Mouse (Mus musculus) E14TG2a.4 (cell line): ENCODE measurements around the gene Stpg3.

Experiments used
- CTCF ChIP-seq: conservative IDR thresholded peaks from 2 replicates; pipeline ENCODE4 v1.5.1; 2014; ENCODE audit warnings: low read length
- NANOG ChIP-seq: IDR thresholded peaks from 2 replicates; pipeline ENCODE4 v1.6.1; 2014; ENCODE audit warnings: borderline replicate concordance, low read length, mixed read lengths
- POU5F1 ChIP-seq: IDR thresholded peaks from 2 replicates; pipeline ENCODE4 v1.6.1; 2014; ENCODE audit warnings: low read length, borderline replicate concordance

GRCm38 (mm10) chr2:25167919-25168664 lies 46.3 kb downstream of the Stpg3 start:
- TF ChIP-seq CTCF (no peak), NANOG (no peak), POU5F1 (no peak)
